Mouse (Mus musculus) hindbrain, embryonic 12.5 days (tissue): ENCODE data around the gene Gng10. TPM values are rescaled to one million over a fixed set of nuclear protein-coding genes. Genes with fewer than 3 reads are reported as not detected.

Experiments used
- ATAC-seq: fragments of 200-750 bp; cut with Nextera tagmentation; 2 replicates; pipeline ENCODE4 v1.8.0; 2017; ENCODE audit warnings: moderate TSS enrichment; ENCODE audit not compliant: low FRiP score
- H3K27ac ChIP-seq: fragments of 300-500 bp; sonication (generic); 2 replicates; pipeline ENCODE4 v1.5.1; 2016; ENCODE audit warnings: mild to moderate bottlenecking
- H3K27me3 ChIP-seq: fragments of 300-500 bp; sonication (generic); 2 replicates; pipeline ENCODE4 v1.6.1; 2016; ENCODE audit warnings: mild to moderate bottlenecking
- H3K36me3 ChIP-seq: fragments of 300-500 bp; sonication (generic); 2 replicates; pipeline ENCODE4 v1.6.1; 2016; ENCODE audit warnings: mild to moderate bottlenecking
- H3K4me1 ChIP-seq: fragments of 300-500 bp; sonication (generic); 2 replicates; pipeline ENCODE4 v1.6.1; 2016
- H3K4me2 ChIP-seq: fragments of 300-500 bp; sonication (generic); replicated peaks from 2 replicates; pipeline ENCODE4 v1.6.1; 2016; ENCODE audit warnings: mild to moderate bottlenecking
- H3K4me3 ChIP-seq: fragments of 300-500 bp; sonication (generic); 2 replicates; pipeline ENCODE4 v1.5.1; 2016; ENCODE audit warnings: mild to moderate bottlenecking
- H3K9ac ChIP-seq: fragments of 300-500 bp; sonication (generic); 2 replicates; pipeline ENCODE4 v1.6.1; 2016; ENCODE audit warnings: mild to moderate bottlenecking, moderate library complexity
- H3K9me3 ChIP-seq: fragments of 300-500 bp; sonication (generic); replicated peaks from 2 replicates; pipeline ENCODE4 v1.6.1; 2016; ENCODE audit warnings: mild to moderate bottlenecking
- WGBS: fragments of 180-500 bp; shearing (Covaris S2); methylation state at CpG from one replicate; pipeline ENCODE4 v1.1.7; 2016; 5-methylcytosine and 5-hydroxymethylcytosine counted together
- polyA plus RNA-seq: library from polyadenylated mRNA; unstranded; fragments of >200 nt; fragmentation: Nextera tagmentation; extraction: Ambion mirVana; gene quantifications from 2 replicates; pipeline ENCODE4 v1.2.1, GENCODE M21; 2016

Gng10 gene
- polyA plus RNA-seq, 1 experiment from 2014 or later = 107 TPM

GRCm38 (mm10) chr4:59089391-59089790 lies 54.5 kb downstream of the Gng10 start:
- no peak overlapping the region for H3K4me2 ChIP-seq
- no peak overlapping the region for H3K9ac ChIP-seq
- WGBS = 59% methylated on average over 1 of the region's 1 CpGs
- H3K4me1 ChIP-seq = no peaks in the 10 kb centered on the region
- no peak overlapping the region for H3K4me3 ChIP-seq
- H3K27ac ChIP-seq = no peak overlapping the region
- H3K9me3 ChIP-seq = no peaks in the 10 kb centered on the region
- ATAC-seq = no peak
- no peaks in the 10 kb centered on the region for H3K36me3 ChIP-seq
- H3K27me3 ChIP-seq = no peaks in the 10 kb centered on the region

Other genes starting within 250 kb of the Gng10 start
- gene Olfr267, start 247.4 kb upstream of the Gng10 start, polyA plus RNA-seq = 0.14 TPM in 1 of 2 replicates, not detected in the other
- gene Ecpas, start 122.3 kb upstream of the Gng10 start, polyA plus RNA-seq = 43.7 and 45.5 TPM in 2 replicates
- 1.1 TPM in 2 replicates for gene Zkscan16, start 91.5 kb upstream of the Gng10 start, polyA plus RNA-seq
- 15.0 and 15.5 TPM in 2 replicates for gene Ptgr1, start 48.0 kb upstream of the Gng10 start, polyA plus RNA-seq
- gene Dnajc25, start 40.0 kb upstream of the Gng10 start, polyA plus RNA-seq = 7.5 and 8.6 TPM in 2 replicates
- 11.7 and 14.6 TPM in 2 replicates for gene Gm20503, start 31.9 kb upstream of the Gng10 start, polyA plus RNA-seq
- gene AI481877, start 103.9 kb downstream of the Gng10 start, polyA plus RNA-seq = not detected in 2 replicates
- gene Ugcg, start 154.2 kb downstream of the Gng10 start, polyA plus RNA-seq = 17.5 and 17.9 TPM in 2 replicates